Mouse (Mus musculus): ENCODE data around the gene Cul4a. TPM values are rescaled to one million over a fixed set of nuclear protein-coding genes. Genes with fewer than 3 reads are reported as not detected.
A peak's percentile ranks its signal among the peaks of the same experiment; 100 is the strongest.
"Not testable (repeated sequence)": the region's sequence is repeated elsewhere in the genome, so short reads cannot be mapped to it uniquely, and the experiment has no call there.

The Cul4a gene
- 10 to 100 TPM; 60.1 to 60.8 TPM for total RNA-seq (2021)
- long read RNA-seq, experiment 1, transcript Cul4a-201 (20 exons, 3,728 nt) = major isoform, 69 of 96 reads
- long read RNA-seq, experiment 1, partial matches to known transcripts = 6 of 96 reads
- long read RNA-seq, experiment 1, other reads (novel, unspliced or antisense) = 21 of 96 reads
- long read RNA-seq, experiment 2, transcript Cul4a-201 (20 exons, 3,728 nt) = major isoform, 95 of 133 reads
- long read RNA-seq, experiment 2, partial matches to known transcripts = 9 of 133 reads
- long read RNA-seq, experiment 2, other reads (novel, unspliced or antisense) = 29 of 133 reads

DNA sequence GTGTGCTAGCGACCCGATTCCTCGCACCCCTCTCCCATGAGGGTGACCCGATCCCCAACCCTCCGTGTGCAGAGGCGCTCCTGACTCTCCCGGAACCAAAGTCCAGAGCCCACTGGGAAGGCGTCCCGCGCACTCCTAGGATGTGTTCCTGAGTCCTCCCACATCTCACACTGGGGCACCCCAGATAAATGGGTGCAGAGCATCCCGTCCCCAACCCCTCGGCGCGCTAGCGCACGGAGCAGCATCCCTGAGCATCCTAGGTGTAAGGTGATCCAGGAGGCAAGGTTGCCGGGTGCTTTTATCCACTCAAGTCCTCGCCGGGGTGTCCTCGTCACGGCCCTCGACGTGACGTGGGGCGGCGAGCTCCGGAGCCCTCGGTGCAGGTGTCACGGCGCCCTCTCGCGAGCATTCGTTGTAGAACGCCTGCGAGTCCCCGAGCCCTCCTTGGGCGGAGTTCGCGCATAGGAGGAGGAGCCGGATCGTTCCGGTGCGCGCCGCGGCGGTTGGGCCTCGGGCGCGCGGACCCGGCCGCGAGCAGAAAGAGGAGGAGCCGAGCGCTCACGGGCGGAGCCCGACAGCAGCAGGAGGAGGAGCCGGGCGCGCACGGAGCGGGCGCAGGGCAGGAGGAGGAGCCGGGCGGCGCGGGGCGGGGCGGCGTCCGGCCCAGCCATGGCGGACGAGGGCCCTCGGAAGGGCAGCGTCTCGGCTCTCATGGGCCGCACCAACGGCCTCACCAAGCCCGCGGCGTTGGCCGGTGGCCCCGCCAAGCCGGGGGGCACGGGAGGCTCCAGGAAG, at the start of gene Cul4a, which contains the start of gene Pcid2:
Gene Cul4a (plus strand): TSS at position 535 of the 795 bp plus-strand sequence.
Gene Pcid2 (minus strand): TSS at position 373 of the 795 bp plus-strand sequence.
- peak within 1 kb of the TSS; percentile 91 for H3K4me3 ChIP-seq
- peak within 1 kb of the TSS; percentile 95 for H3K27ac ChIP-seq
- peak; percentile 96 to 97 for DNase-seq (ENCODE audit: low spot score in 2 of 2)
- peak; percentile 81 for TF ChIP-seq CTCF (conservative IDR thresholded peaks at IDR 0.05)

DNA sequence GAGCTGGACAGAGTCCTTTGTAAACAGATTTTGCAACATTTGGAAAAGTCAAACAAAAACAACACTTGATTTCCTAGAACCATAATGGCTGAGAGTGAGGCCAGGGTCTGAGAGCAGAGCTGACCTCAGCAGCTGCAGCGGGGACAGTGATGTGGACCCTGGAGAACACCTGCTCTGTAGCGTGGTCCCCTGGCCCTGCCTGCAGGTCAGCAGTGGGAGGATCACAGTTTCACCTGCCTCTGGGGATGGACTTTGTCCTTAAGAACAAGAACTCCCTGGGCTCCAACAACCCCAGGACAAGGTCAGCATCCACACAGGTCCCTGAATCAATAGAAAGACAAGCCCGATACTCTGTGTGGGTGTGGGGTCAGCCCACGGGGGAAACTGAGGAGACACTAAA, 48.1 kb upstream of the Cul4a start:
- Histone ChIP-seq H3K4me3 (no peak overlapping the region), H3K27ac (no peak overlapping the region)
- TF ChIP-seq CTCF (conservative IDR thresholded peaks at IDR 0.05) = no peak
- no peak for DNase-seq (ENCODE audit: low spot score in 2 of 2)

DNA sequence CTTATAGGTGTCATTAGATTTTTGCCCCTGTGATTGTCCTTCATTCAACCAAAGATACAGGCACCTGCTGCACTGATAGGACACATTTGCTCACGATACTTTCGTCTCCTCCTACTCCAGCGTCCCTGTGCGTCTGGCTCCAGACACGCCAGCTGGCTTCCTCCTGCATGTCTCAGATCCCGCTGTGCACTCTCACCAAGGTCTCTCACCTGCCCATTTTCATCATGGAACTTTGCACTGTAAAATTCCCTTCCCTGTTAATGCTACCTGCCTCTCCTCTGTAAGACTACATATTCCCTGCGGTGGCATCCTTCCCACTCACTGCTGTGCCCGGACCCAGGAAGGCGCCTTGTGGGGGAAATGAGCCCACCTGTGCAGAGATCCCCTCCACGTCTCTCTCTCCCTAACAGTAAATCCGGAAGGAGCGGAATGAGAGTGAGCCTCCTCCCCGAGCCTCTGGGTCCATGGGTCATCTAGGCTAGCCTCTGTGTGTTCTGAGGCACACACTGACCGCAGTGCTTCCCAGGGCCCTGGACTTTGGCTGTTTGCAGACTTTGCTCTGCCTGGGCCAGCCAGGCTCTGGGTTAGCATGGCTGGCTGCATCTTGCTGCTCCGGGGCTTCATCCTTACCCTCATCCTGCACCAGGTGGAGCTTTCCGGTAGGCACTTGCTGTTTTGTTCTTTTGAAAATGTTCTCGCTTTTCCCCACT, 44.8 kb upstream of the Cul4a start, which contains the start of gene Proz:
Gene Proz (plus strand): TSS at position 474 of the 710 bp plus-strand sequence.
- no peak within 1 kb of the TSS for H3K4me3 ChIP-seq
- no peak for DNase-seq (ENCODE audit: low spot score in 2 of 2)
- no peak within 1 kb of the TSS for H3K27ac ChIP-seq
- no peak for TF ChIP-seq CTCF (conservative IDR thresholded peaks at IDR 0.05)

DNA sequence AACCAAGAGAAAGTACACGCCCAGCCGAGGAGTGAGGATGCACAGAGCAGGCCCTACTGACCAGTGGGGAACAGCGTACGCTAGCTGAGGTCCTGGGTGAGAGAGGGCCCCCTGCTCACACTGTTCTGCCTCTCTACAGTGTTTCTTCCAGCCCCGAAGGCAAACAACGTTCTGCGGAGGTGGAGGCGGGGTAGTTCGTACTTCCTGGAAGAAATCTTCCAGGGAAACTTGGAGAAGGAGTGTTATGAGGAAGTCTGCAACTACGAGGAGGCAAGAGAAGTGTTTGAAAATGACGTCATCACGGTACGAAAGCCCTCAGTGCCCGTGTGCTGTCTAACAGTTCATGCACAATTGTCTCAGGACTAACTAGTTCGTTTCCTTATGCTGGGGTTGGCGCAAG, 42.3 kb upstream of the Cul4a start:
- no peak for DNase-seq (ENCODE audit: low spot score in 2 of 2)
- TF ChIP-seq CTCF (conservative IDR thresholded peaks at IDR 0.05) = no peak

DNA sequence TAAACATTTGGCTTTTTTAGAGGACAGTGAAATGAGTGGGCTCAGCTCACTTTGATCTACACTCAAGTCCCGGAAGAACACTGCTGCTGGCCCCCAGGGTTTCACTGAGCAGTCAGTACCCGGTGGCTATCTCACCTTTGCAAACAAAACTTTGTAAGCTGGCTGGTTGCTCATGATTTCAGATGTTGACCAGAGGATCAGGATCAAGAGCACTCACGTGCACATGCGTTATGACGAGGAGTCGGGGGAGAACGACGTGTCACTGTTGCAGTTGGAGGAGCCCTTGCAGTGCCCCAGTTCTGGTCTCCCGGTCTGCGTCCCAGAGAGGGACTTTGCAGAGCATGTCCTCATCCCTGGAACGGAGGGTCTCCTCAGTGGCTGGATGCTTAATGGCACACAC, 32.2 kb upstream of the Cul4a start:
- H3K27ac ChIP-seq = no peak overlapping the region
- no peak overlapping the region for H3K4me3 ChIP-seq
- TF ChIP-seq CTCF (conservative IDR thresholded peaks at IDR 0.05) = no peak
- no peak for DNase-seq (ENCODE audit: low spot score in 2 of 2)

More for the DNA sequence above, 42.3 kb upstream of the Cul4a start:
- Histone ChIP-seq H3K4me3 (no peak overlapping the region), H3K27ac (no peak overlapping the region)

DNA sequence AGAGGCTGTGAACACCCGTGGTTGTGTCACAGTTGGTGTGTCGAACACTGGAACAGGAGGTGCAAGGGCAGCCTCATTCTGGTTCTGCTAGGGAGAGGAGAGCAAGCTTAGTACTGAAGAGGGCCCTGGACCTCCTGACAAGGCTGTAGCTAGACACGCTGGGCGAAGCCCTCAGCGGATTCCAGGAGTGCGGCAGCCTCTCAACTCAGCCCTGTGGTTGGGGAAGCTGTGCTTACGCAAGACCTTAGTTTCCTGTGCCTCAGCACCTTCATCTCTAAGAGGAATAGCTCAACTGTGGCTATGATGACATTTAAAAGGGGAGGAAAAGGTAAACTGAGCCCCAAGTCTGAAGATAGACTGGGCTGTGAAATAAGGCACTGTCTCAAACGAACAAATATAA, 30.4 kb upstream of the Cul4a start:
- DNase-seq (ENCODE audit: low spot score in 2 of 2) = no peak
- no peak for TF ChIP-seq CTCF (conservative IDR thresholded peaks at IDR 0.05)
- Histone ChIP-seq H3K27ac (no peak overlapping the region), H3K4me3 (no peak overlapping the region)

DNA sequence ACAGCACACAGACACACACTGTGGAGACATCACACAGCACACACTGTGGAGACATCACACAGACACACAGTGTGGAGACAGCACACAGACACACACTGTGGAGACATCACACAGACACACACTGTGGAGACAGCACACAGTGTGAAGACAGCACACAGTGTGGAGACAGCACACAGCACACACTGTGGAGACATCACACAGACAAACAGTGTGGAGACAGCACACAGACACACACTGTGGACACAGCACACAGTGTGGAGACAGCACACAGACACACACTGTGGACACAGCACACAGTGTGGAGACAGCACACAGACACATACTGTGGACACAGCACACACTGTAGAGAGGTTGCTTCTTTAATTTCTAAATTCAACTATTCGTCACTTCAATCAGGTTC, 29.8 kb upstream of the Cul4a start:
- not testable (repeated sequence) for DNase-seq (ENCODE audit: low spot score in 2 of 2); H3K27ac ChIP-seq; H3K4me3 ChIP-seq

DNA sequence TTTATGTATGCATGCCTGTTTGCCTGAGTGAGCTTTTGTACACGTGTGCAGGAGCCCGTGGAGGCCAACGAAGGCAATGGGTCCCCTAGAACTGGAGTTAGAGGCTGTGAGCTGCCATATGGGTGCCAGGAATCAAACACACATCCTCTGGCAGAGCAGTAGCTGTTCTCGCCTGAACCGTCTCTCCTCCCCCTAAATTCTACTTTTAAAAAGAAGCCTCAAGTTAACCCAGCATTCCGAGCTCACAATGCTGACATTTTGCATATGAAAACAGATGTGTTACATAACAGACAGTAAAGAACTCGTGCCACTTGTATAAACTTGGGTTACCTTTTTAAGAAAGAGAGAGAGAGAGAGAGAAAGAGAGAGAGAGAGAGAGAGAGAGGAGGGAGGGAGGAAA, 27.9 kb upstream of the Cul4a start:
- Histone ChIP-seq H3K27ac (no peak overlapping the region), H3K4me3 (no peak overlapping the region)
- no peak for TF ChIP-seq CTCF (conservative IDR thresholded peaks at IDR 0.05)
- DNase-seq (ENCODE audit: low spot score in 2 of 2) = no peak

DNA sequence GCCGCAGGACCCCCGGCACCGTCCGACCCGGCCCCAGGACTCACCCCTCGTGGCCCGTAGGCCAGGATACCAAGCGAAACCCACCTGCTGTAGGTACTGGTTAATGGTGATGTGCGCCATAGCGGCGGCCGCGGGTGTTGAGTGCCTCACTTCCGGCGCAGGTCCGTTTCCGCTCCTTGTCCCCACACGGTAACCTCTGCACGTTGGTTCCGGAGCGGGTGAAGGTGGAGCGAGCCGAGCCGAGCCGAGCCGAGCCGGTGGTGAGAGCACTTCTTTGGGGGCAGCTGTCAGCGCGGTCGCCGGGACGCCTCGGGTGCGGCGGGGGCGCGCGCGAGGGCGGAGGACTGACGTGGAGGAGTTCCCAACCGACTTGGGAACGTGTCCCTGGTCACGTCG, 732 bp upstream of the Cul4a start:
- TF ChIP-seq CTCF (conservative IDR thresholded peaks at IDR 0.05) = no peak
- peak overlapping the region; percentile 95 for H3K27ac ChIP-seq
- DNase-seq (ENCODE audit: low spot score in 2 of 2) = peak; percentile 90 to 95
- peak overlapping the region; percentile 91 for H3K4me3 ChIP-seq

DNA sequence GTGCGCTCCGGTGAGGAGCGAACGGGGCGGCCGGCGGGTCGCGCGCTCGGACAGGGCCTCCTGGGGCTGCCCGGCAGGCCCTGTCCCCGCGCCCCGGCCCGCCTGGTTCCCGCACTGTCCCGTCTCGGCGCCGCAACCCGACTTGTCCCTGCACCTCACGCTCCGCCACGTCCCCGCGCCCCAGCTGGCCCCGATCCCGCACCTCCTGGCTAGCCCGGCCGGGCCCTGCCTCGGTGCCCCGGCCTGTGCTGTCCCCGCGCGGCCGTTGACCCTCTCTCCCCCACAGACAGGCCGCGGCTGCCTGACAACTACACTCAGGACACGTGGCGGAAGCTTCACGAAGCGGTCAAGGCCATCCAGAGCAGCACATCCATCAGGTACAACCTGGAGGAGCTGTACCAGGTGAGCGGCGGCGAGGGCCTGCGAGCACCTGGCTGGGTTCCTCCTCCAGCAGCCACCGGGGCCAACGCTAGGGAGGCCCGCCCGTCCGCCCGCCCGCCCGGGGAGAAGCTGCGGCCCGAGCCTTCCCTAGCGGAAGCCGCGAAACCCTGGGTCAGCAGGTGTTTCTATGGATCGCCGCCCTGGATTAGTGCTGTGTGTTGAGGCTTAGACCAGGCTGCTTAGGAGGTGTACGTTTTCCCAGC, 609 bp downstream of the Cul4a start:
- peak overlapping the region; percentile 91 for H3K4me3 ChIP-seq
- DNase-seq (ENCODE audit: low spot score in 2 of 2) = peak; percentile 15 to 19
- no peak for TF ChIP-seq CTCF (conservative IDR thresholded peaks at IDR 0.05)
- peak overlapping the region; percentile 95 for H3K27ac ChIP-seq

DNA sequence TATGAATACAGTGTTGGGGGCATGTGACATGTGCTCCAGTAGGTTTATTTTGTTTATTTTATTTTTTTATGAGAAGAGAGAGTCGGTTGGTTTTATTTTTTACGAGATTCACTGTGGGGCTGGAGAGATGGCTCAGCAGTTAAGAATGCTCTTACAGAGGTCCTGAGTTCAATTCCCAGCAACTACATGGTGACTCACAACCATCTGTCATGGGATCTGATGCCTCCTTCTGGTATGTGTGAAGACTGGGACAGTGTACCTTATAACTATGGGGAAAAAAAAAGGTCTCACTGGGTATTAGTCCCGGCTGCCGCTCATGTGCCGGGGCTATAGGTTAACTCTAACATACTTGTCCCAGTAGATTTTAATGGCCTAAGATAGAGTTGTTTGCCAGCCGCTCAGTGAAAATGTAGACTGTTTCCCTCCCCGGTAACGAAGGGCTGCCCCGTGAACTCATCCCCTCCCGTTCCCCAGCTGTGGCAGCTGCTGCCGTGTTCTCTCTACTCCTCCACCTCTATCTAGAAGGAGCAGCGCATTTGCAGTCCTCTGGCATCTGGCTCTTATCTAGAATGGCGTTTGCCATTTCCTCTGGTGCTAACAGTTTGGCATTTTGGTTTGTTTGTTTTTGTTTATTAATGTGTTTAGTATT, 2.7 kb downstream of the Cul4a start:
- H3K27ac ChIP-seq = no peak overlapping the region
- H3K4me3 ChIP-seq = no peak overlapping the region
- TF ChIP-seq CTCF (conservative IDR thresholded peaks at IDR 0.05) = no peak
- no peak for DNase-seq (ENCODE audit: low spot score in 2 of 2)

DNA sequence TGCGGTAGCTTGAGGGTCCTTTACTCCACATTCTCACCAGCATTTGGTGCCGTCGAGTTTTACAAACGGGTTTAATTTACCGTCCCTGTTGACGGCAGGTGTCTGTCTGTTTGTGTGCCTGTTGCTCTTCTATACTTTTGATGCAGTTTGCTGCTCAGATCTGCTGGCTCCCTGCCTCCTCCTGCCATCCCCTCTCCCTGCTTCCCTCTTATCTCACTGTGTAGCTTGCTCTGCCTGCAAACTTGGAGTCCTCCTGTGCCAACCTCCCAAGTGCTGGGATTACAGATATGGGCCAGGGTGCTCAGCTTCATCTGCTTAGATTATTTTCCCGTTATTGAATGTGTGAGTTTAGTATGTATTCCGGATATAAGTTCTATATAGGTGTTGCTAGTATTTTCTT, 3.5 kb downstream of the Cul4a start:
- H3K4me3 ChIP-seq = no peak overlapping the region
- no peak overlapping the region for H3K27ac ChIP-seq
- no peak for TF ChIP-seq CTCF (conservative IDR thresholded peaks at IDR 0.05)
- no peak for DNase-seq (ENCODE audit: low spot score in 2 of 2)
